Mouse (Mus musculus): ENCODE data around the gene Wdr11. TPM values are rescaled to one million over a fixed set of nuclear protein-coding genes. Genes with fewer than 3 reads are reported as not detected.

The Wdr11 gene
- total RNA-seq (2021) = 10 to 100 TPM; 44.2 to 45.2 TPM
- long read RNA-seq, full-length matches to known transcripts = 35 of 56 reads
- long read RNA-seq, partial matches to known transcripts = 11 of 56 reads
- long read RNA-seq, other reads (novel, unspliced or antisense) = 10 of 56 reads

DNA sequence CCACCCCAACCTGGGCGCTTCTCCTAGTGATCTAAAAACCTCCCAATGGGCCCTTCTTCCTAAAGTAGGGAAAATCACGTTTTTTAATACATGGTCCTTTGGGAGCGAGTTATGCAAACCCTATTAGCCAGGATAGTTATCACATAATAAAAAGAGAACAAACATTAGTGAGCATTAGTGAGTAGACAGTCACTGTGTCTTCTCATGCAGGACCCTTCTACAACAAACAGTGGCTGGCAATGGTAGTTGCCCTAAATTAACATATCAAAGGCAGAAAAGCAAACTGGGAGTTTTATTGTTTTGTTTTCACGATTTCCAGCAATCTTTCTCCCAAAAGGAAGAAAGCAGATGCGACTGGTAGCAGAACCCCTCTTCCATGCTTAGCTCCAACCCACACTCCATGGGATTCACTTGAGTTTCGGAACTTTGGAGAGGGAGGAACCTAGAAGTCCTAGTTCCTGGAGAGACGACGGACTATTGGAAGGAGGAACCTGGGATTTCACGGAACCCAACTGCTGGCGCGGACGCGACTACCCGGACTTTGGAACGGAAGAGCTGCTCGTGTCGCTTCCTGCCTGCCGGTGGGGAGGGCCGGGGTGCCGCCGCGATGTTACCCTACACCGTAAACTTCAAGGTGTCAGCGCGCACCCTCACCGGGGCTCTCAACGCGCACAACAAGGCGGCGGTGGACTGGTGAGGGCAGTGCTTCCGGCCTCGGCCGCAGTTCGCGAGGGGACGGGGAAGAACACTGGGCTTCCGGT, at the start of gene Wdr11:
Wdr11 (plus strand) TSS at position 493 of the 761 bp plus-strand sequence.
- peak; percentile 80 to 87 for DNase-seq (ENCODE audit: low spot score in 2 of 2)

DNA sequence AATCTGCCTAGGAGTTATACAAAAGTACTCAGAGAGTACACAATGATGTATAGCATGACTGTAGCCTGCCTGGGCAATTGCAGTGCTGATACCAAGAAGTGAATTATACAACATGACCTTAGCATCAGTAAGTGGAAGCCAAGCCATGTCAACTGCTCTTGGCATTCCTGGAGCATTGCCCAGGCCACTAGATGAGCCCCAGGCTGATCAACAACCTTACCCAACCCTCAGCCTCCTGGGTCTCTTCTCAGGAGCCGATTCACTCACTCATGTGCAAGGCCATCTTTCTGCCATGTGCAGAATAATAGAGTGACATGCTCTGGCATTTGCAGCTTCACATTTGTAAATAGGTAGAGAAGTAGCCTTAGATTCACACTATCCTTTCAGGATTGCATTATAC, 24.1 kb upstream of the Wdr11 start:
- DNase-seq (ENCODE audit: low spot score in 2 of 2) = no peak

DNA sequence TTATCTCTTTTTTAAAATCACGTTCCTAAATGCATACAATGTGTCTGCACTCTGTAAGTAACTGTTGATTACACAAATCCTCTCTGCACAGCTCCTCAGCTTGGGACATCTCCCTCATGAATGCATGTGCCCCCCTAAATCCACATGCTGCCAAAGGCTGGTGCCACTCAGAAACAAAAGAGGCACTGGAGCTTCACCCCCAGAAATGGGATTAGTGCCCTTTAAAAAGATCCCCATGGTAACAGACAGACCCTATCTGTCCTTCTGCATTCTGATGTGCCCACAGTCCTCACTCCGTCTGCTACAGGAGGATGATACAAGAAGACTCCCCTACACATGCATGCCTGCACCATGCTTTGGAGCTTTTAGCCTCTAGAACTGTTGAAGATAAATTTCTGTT, 23.3 kb upstream of the Wdr11 start:
- no peak for DNase-seq (ENCODE audit: low spot score in 2 of 2)

DNA sequence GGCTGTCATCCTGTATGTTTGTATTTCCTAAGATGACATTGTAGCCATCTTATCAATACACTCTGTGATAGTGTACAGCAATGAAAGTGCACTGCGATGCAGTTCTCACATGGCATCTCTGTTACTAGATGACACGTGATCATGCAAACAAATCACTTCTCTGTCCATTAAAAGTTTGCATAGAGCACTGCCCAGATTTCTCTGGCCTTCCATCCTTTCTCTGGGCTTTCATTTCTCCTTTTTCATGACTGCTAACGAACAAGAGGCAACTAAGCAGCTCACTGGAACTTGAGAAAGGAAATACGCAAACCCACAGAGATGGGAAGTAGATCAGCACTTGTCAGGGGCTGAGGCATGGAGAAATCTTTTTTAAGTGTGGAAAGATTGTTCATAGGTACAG, 17.2 kb upstream of the Wdr11 start:
- DNase-seq (ENCODE audit: low spot score in 2 of 2) = no peak

DNA sequence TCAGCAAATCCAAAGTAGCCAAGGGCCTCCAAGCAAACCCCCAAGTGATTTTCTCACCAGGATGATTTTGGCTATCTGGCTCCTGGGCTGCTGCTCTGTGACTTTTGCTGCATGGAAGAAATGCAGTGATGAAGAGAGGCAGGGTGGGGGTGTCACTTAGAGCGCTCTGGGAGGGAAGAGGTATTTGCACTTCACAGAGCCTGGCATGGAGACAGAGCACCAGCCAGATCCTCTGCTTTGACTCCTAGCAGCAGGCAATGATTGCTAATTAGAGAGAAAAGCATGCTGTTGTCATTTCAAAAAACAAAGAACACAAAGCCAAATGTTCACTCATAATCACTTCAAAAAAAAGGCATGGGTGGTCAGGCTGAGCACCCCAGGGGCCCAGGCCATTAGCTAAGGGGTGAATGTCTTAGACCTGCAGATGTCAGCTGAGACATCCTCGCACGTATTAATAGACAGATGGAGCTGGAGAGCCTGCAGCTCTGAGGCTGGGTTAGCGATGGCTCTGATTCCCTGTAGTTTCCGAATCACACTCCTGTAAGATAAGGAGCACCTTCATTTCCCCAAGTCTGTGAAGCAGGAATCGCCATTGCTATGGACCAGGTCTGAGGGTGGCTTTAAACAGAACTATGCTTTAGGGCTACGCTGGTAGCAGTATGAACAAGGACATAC, 16.4 kb upstream of the Wdr11 start:
- peak in 1 of 2 experiments; percentile 60 for DNase-seq (ENCODE audit: low spot score in 2 of 2)

DNA sequence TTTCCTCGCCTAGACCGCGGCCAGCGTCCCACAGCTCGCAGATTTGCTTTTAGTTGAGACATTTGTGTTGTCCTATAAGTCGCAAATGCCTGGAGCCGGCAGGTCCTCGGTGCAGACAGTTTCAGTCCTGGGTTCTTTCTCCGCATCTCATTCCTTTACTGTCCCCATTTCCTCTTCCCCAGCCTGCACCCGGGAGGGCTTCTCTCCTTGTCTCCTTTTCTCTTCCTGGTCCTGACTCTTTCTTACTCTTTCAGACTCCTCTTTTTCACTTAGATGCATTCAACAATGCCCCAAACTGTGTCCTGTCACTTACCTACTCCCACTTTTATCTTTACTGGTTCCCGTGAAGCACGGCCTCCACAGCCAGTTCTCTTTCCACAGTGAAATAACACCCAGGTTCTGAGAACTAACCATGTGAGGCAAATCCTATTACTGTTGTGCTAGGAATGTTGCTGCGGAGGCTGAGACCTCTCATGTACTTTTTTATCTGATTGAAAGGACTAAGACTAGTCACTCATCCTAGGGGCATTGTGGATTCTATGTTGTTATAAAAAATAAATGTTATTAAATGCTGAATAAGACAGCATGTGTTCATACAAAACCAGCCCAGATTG, 576 bp downstream of the Wdr11 start:
- no peak for DNase-seq (ENCODE audit: low spot score in 2 of 2)

DNA sequence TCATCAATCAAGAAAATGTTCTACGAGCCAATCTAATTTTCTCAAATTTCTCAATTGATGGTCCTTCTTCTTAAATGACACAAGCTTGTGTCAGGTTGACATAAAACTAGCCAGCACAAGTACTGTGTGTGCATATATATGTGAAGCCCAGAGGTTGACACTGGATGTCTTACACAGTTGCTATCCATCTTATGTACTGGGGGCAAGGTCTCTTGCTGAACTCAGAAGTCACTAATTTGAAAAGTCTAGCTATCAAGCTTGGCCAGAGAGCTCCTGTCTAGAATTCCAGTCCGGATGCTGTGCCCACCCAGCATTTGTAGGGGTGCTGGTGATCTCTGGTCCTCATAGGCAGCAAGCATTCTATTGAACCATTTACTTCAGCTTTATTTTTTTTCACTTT, 5.5 kb downstream of the Wdr11 start:
- no peak for DNase-seq (ENCODE audit: low spot score in 2 of 2)

DNA sequence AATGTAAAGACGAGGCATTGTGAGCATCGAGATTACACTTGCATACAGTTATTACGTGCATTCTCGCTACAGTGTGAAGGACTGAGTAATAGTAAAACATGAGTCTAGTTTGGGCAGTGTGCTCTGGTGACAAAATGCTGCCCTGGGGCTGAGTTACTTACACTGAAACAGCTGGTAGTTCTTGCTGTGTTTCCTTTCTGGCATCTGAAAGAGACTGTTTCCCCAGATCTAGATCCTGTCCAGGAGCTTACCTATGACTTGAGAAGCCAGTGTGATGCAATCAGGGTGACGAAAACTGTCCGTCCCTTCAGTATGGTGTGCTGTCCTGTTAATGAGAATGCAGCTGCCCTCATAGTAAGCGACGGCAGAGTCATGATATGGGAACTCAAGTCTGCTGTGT, 14.6 kb downstream of the Wdr11 start:
- no peak for DNase-seq (ENCODE audit: low spot score in 2 of 2)

DNA sequence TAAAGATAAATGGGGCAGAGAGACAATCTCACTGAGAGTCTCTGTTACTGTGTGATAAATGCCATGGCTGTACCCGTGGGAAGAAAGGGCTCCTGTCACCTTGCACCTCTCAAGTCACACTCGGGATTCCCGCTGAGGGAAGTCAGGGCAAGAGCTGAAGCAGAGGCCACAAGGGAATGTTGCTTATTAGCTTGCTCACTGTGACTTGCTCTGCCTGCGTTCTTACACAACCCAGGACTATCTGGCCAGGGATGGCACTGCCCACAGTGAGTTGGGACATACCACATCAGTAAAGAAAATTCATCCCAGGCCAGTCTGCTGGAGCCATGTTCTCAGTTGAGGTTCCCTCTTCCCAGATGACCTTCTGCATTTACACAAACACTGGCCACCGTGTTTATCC, 29.5 kb downstream of the Wdr11 start:
- no peak for DNase-seq (ENCODE audit: low spot score in 2 of 2)

DNA sequence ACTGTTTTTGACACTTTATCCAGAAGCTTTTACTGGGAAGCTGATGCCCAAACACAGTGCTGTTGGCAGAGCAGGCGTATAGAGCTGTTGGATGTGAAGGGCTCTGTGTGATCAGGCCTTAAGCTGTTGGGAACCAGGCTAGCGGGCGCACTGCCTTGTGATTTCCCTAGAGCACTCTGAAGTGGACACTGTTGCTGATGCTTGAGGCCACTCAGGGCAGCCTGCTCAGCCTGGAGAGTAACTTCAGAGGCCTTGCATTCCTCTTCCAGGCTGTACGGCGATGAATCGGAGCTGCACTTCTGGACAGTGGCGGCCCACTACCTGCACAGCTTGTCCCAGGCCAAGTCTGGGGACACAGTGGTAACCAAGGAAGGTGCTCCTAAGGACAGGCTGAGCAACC, 38.7 kb downstream of the Wdr11 start:
- DNase-seq (ENCODE audit: low spot score in 2 of 2) = no peak

DNA sequence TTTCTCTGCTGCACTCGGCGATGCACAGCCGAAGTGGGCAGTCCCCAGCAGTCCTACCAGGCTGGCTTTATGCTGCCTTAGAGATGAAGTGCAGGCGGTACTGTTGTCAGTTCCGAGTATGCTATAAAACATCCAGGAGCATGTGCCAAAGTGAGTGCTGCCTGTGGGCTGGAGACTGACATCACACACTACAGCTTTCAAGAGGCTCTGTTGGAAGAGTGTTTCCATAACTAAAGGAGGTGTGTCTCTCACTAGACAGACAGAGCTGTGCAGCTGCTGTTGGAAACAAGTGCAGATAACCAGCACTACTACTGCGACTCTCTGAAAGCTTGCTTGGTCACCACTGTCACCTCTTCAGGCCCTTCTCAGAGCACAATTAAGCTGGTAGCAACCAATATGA, 39.8 kb downstream of the Wdr11 start:
- peak in 1 of 2 experiments; percentile 45 for DNase-seq (ENCODE audit: low spot score in 2 of 2)

DNA sequence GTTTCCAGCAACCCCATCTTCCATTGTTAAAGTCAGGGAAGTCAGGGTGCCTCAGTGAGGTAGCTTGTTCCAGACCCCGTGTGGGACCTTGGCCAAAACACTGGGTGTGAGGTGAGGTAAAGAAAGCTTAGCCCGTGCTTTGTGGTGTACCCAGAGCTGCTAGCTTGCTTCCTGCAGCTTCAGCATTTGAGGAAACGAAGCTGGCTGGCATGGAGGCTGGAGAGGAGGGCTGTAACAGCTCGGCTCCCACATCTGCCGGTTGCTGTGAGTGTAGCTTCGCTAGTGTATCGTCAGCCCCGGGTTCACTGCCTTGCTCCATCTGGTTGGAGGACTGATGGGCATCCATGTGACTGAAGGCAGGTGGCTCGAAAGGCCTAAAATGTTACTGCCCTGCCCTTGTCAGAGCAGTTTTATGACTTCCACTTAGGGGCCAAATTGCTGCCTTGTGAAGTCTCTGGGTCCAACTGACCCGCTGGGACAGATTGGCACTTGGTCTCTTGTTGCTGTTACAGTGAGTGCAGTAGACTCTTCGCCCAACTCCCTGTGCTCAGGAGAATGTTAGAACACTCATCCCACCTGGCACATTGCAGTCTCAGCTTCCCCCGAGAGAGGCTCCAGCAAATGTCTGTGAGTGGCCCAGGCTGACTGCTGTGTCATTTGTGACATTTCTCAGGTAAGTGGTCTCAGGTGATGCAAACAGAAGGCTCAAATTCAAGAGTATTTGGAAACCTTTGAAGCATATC, 44.4 kb downstream of the Wdr11 start:
- no peak for DNase-seq (ENCODE audit: low spot score in 2 of 2)

DNA sequence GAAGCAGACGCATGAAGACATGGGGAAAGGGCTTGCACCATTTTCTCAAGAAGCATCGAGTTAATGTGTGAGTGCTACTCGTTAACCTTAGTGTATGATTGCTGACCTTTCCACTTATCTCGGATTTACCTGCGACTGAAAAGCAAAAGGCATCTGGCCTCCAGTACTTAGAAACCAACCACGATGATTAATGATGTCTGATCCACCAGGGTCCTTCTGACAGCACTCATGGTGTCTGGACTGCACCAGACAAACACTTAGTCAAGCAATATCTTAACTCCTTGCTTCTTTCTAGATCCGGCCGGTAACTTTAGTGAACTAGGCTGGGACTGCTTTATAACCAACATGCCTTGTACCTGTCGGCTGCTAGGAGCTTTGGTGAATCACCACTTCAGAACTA, 45.3 kb downstream of the Wdr11 start:
- DNase-seq (ENCODE audit: low spot score in 2 of 2) = no peak

DNA sequence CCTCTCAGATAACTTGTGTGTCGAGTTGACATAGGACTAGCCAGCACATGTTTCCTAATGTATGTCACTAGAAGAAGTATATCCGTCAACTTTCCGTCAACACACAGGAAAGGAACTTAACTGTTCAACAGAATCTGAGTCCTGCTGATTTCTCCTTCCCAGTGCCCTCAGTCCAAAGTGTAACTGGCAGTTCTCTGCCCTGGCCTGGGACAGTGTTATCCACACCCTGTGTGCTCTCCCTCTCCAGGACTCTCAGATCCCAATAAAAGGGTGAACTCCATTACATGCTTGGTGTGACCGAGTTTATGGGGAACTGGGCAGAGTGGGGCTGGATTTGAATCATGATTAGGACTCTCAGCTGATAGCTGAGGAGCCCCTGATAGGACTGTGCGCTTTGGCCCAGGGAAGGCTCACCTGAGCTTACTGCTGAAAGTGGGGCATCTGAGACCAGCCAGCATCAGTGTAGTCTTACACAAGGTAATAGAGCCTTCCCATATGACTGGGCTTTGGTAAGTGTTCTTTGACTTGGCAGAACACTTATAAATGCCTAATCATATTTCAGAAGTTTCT, 46.3 kb downstream of the Wdr11 start:
- DNase-seq (ENCODE audit: low spot score in 2 of 2) = no peak

DNA sequence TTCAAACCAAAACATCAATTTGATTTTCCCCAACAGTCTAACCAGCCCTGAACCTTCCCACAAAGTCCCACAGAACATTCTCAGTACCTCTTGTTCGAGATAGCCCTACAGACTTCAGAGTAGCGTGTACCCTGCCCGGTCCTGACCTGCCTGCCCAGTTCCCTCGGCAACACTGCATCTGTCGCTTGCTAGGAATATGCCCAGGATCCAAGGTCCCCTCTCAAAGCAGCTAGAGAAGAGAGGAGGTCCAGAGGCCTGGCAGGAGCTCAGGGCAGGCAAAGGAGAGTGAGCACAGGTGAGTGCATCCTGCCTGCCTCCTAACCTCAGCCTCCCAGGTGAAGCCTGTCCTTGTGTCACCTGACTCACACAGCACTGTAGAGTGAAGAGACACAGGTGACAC, 47.3 kb downstream of the Wdr11 start:
- DNase-seq (ENCODE audit: low spot score in 2 of 2) = no peak

DNA sequence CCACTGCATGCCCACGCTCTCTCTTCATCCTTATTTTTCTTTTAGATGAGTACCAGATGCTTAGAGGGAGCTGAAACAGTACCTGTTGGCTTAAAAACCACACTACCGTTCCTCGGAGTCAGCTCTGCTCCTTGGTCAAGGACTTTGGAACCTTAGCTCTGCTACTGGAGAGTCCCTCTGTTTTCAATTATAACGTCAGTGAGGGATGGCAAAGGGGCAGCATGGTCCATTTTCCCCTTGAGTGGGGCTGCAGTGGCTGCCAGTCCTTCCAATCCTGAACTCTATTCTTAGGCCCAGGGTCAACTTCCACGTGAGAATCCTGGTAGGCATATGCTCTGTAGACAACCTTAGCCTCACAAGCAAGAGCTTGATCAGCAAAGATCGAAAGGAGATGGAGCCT, 48.2 kb downstream of the Wdr11 start:
- DNase-seq (ENCODE audit: low spot score in 2 of 2) = no peak

DNA sequence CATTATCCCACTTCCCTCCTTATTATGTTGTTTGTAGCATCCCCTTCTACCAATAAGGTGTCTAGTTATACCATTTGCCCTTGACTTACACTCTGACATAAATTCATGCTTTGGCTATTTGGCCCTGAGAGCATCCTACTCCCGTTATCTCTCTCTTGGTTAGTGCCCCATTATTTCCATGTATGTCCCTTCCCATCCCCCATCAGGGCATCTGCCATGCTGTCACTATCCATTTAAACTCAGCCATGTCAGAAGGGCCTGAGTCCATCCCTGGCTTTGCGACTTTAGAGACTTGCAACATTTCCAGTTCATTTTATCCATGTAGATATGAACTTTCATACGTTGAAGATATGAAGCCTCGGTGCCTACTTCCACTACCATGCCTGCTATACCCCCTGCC, 51.6 kb downstream of the Wdr11 start:
- no peak for DNase-seq (ENCODE audit: low spot score in 2 of 2)

DNA sequence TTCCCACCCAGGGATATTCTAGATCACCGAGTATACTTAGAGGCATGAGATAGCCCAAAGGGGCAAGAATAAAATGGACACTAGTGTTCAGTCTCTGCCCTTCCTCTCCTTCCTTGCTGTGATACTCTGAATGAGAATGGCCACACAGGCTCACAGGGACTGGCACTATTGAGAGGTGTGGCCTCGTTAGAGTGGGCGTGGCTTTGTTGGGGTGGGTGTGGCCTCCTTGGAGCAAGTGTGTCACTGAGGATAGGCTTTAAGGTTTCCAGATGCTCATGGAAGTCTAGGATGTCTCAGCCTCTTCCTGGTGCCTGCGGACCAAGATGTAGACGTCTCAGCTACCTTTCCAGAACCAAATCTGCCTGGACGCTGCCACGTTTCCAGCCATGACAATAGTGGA, 56.1 kb downstream of the Wdr11 start:
- DNase-seq (ENCODE audit: low spot score in 2 of 2) = no peak

DNA sequence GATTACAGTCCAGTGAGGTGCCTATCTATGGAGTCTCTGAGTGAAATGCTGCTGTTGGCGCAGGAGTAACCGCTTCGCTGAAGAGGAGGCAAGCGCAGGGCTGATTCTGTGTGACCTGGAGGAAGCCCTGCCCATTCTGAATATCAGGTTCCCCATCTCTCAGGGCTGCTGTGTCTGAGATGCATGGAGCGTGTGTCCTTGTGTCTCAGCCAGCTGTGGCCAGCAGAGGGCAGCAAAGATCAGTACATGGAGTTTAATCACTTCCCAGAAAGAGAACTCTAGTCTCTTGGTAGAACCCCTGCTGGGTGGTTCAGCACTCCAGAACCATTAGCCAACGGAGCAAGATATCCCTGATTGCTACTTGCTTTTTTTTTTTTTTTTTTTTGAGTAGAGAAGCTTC, 57.3 kb downstream of the Wdr11 start:
- peak; percentile 77 to 95 for DNase-seq (ENCODE audit: low spot score in 2 of 2)

DNA sequence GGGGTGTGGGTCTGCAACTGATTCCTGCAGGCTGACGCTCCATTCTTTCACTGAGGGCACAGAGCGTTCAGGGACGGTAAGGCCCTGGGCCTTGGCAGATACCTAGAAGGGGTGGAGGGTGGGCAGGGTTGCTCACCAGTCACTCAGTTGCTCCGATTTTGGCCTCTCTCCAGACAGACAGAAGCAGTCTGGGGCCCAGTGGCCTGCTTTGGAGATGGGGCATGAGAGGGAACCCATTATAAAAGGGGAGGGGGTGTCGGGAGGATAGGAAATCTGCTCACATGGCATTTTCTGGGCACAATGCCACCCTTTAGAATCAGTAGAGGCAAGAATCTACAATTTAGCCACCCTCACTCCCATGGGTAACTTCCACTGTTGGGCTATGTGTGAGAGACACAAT, 59.1 kb downstream of the Wdr11 start:
- DNase-seq (ENCODE audit: low spot score in 2 of 2) = no peak

DNA sequence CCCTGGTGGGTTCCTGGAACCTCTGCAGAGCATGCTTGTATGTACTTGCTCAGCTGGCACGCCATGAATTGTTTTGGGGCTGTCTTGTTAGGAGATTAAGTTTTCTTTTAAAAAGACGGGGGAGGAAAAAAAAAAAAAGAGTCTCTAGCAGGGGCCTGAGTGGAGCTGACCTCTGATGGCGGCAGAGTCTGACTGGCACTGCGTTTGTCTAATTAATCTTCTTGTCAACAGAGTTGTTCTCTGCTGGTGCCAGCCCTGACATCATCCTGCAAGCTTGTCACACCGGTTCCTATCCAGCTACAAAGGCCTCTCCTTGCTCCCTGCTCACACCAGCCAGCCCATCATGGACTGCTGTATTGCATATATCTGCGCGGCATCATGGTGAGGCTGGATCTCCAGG, 60.1 kb downstream of the Wdr11 start:
- no peak for DNase-seq (ENCODE audit: low spot score in 2 of 2)

All from layer of hippocampus, adult 18-20 months (tissue).